In genomic region chr1:43447602-43448287, GRCm38 (mm10) we compare ENCODE assay signal across 8 mouse cellular contexts. TPM values are rescaled to one million over a fixed set of nuclear protein-coding genes. Genes with fewer than 3 reads are reported as not detected.
DNase-seq lines count a peak whose midpoint lies in the region; ATAC-seq and TF ChIP-seq lines count a peak whose summit lies in the region.

No protein-coding gene starts in this region.

- H3K4me1 ChIP-seq in erythroblast, embryonic 14.5 days (ENCODE audit: control insufficient read depth) = peaks cover 67% of the 10 kb centered on the region
- peaks cover 28% of the 10 kb centered on the region for H3K4me1 ChIP-seq in thymus, adult 2 months (replicated peaks; ENCODE audit: control insufficient read depth, insufficient read depth, low read length)
- H3K4me1 ChIP-seq in liver, embryonic 16.5 days (ENCODE audit: control insufficient read depth, low read depth, low read length) = peaks cover 40% of the 10 kb centered on the region

- DNase-seq in thymus, adult 2 months = peak; percentile 15
- DNase-seq in thymus, postnatal 14 days = no peak
- DNase-seq in layer of hippocampus, postnatal 36 days = no peak
- no peak for DNase-seq in layer of hippocampus, postnatal 14 days (ENCODE audit: low spot score in 2 of 2)

- H3K4me2 ChIP-seq in liver, embryonic 16.5 days (ENCODE audit: low read depth, low read length) = peak overlapping the region; percentile 66

- ATAC-seq in erythroblast, adult 5-6 weeks (replicated peaks; ENCODE audit: low FRiP score, poor library complexity, severe bottlenecking) = no peak
- no peak for ATAC-seq in liver, embryonic 16.5 days (ENCODE audit: low read depth)
- no peak for ATAC-seq in inflammation-experienced regulatory T-cells, adult 6 months

- no peak overlapping the region for H3K9ac ChIP-seq in liver, embryonic 16.5 days (ENCODE audit: low read depth, low read length)

- no peaks in the 10 kb centered on the region for H3K9me3 ChIP-seq in erythroblast, embryonic 14.5 days (ENCODE audit: control insufficient read depth, low read length)
- no peaks in the 10 kb centered on the region for H3K9me3 ChIP-seq in liver, embryonic 16.5 days (replicated peaks; ENCODE audit: control insufficient read depth, low read length)

- peak overlapping the region; percentile 34; the same call in 1 of the 2 replicates for H3K27ac ChIP-seq in thymus, adult 2 months (ENCODE audit: control insufficient read depth, insufficient read depth, low read length)
- no peak overlapping the region for H3K27ac ChIP-seq in liver, embryonic 16.5 days (ENCODE audit: low read length)

- TF ChIP-seq CTCF in thymus, adult 2 months (IDR thresholded peaks at IDR 0.05; ENCODE audit: borderline replicate concordance, control insufficient read depth, extremely low read depth, insufficient read depth, low read length, poor library complexity) = no peak

- H3K4me3 ChIP-seq in erythroblast, embryonic 14.5 days (replicated peaks) = peak overlapping the region; percentile 97
- H3K4me3 ChIP-seq in thymus, adult 2 months (ENCODE audit: control insufficient read depth, insufficient read depth, low read length) = peak overlapping the region; percentile 44
- peak overlapping the region; percentile 82 for H3K4me3 ChIP-seq in liver, embryonic 16.5 days (ENCODE audit: low read depth, low read length)

- WGBS in thymus, adult 2 months = 32% methylated on average over 9 of the region's 9 CpGs
- 46% methylated on average over 9 of the region's 9 CpGs for WGBS in liver, embryonic 16.5 days (ENCODE audit: insufficient replicate concordance)

- peaks cover 10% of the 10 kb centered on the region for H3K36me3 ChIP-seq in erythroblast, embryonic 14.5 days (ENCODE audit: control insufficient read depth)
- H3K36me3 ChIP-seq in thymus, adult 2 months (ENCODE audit: control insufficient read depth, insufficient read depth, low read length) = no peaks in the 10 kb centered on the region
- no peaks in the 10 kb centered on the region for H3K36me3 ChIP-seq in liver, embryonic 16.5 days (ENCODE audit: control insufficient read depth, insufficient read depth)

- no peak for TF ChIP-seq POLR2A in thymus, adult 2 months (IDR thresholded peaks at IDR 0.05; ENCODE audit: control insufficient read depth, extremely low read depth, insufficient read depth, low read length, poor library complexity)

- H3K27me3 ChIP-seq in erythroblast, embryonic 14.5 days (ENCODE audit: control insufficient read depth) = no peaks in the 10 kb centered on the region; the same call in 1 of the 2 replicates
- no peaks in the 10 kb centered on the region for H3K27me3 ChIP-seq in thymus, adult 2 months (ENCODE audit: control insufficient read depth, insufficient read depth, low read length)
- H3K27me3 ChIP-seq in liver, embryonic 16.5 days (ENCODE audit: control insufficient read depth, insufficient read depth, low read depth, low read length) = no peaks in the 10 kb centered on the region

RNA-seq across cellular contexts. Expression of gene Nck2, which starts 3.4 kb away (rescaled TPM):
- 2.4 and 3.1 TPM in 2 replicates for polyA plus RNA-seq in erythroblast, embryonic 14.5 days (2012)
- 0.77 TPM in 1 of 2 replicates, not detected in the other for total RNA-seq in erythroblast, adult 5-6 weeks (2015; ENCODE audit: low replicate concordance)
- total RNA-seq in erythroblast, adult 5-6 weeks (2017; ENCODE audit: low replicate concordance) = 2.4 and 3.3 TPM in 2 replicates
- 106 and 122 TPM in 2 replicates for polyA plus RNA-seq in thymus, adult 2 months (2012; rRNA removed)
- 8.4 and 9.5 TPM in 2 replicates for polyA plus RNA-seq in liver, embryonic 16.5 days (2015; fragmentation: Nextera tagmentation; extraction: Ambion mirVana)
- 10 to 100 TPM; 14.9 to 24.1 (median 18.7) TPM for polyA plus RNA-seq in inflammation-experienced regulatory T-cells, adult 6 months (2017; shearing (Covaris generic))
- 10 to 100 TPM; 56.6 to 58.1 TPM for total RNA-seq in layer of hippocampus, postnatal 36 days (2021)
- total RNA-seq in layer of hippocampus, postnatal 14 days (2021) = 10 to 100 TPM; 48.4 to 50.9 TPM

Comparison
In these comparisons a context has a peak if more than half of its experiments do, and no peak if none do; other contexts are left out.
1. H3K4me3 ChIP-seq: peak in every context shown above with its lines; median percentile 97 in erythroblast, embryonic 14.5 days; 82 in liver, embryonic 16.5 days; 44 in thymus, adult 2 months.